Mouse (Mus musculus) limb, embryonic 14.5 days (tissue): ENCODE data around the gene Cct6b. TPM values are rescaled to one million over a fixed set of nuclear protein-coding genes. Genes with fewer than 3 reads are reported as not detected.
A peak's percentile ranks its signal among the peaks of the same experiment; 100 is the strongest.

Experiments
- ATAC-seq: fragments of 200-750 bp; cut with Nextera tagmentation; 2 replicates; pipeline ENCODE4 v1.8.0; 2017; ENCODE audit warnings: low read depth, moderate number of reproducible peaks, moderate TSS enrichment; ENCODE audit not compliant: low FRiP score
- DNase-seq: peaks from one replicate; pipeline ENCODE4 v3.0.0-alpha.2; 2015; ENCODE audit warnings: low spot score
- H3K27ac ChIP-seq: fragments of 300-500 bp; sonication (generic); replicated peaks from 2 replicates; pipeline ENCODE4 v1.5.1; 2014; ENCODE audit warnings: low read depth, mild to moderate bottlenecking, low read length, moderate library complexity, mixed read lengths
- H3K27me3 ChIP-seq: fragments of 300-500 bp; sonication (generic); 2 replicates; pipeline ENCODE4 v1.6.1; 2014; ENCODE audit warnings: low read length, mixed read lengths; ENCODE audit not compliant: control insufficient read depth, insufficient read depth
- H3K36me3 ChIP-seq: fragments of 300-500 bp; sonication (generic); 2 replicates; pipeline ENCODE4 v1.6.1; 2014; ENCODE audit warnings: mild to moderate bottlenecking, low read length, moderate library complexity, mixed read lengths; ENCODE audit not compliant: control insufficient read depth, insufficient read depth
- H3K4me1 ChIP-seq: fragments of 300-500 bp; sonication (generic); 2 replicates; pipeline ENCODE4 v1.6.1; 2014; ENCODE audit warnings: antibody characterized with exemption, low read length, mixed read lengths; ENCODE audit not compliant: control insufficient read depth, insufficient read depth
- H3K4me2 ChIP-seq: fragments of 300-500 bp; sonication (generic); replicated peaks from 2 replicates; pipeline ENCODE4 v1.6.1; 2014; ENCODE audit warnings: low read depth, mild to moderate bottlenecking, low read length, moderate library complexity; ENCODE audit not compliant: severe bottlenecking
- H3K4me3 ChIP-seq: fragments of 300-500 bp; sonication (generic); replicated peaks from 2 replicates; pipeline ENCODE4 v1.5.1; 2014; ENCODE audit warnings: low read length
- H3K9ac ChIP-seq: fragments of 300-500 bp; sonication (generic); 2 replicates; pipeline ENCODE4 v1.6.1; 2014; ENCODE audit warnings: mild to moderate bottlenecking, low read depth, low read length, moderate library complexity; ENCODE audit not compliant: severe bottlenecking
- H3K9me3 ChIP-seq: fragments of 300-500 bp; sonication (generic); 2 replicates; pipeline ENCODE4 v1.6.1; 2016; ENCODE audit warnings: low read length; ENCODE audit not compliant: control insufficient read depth
- POLR2A ChIP-seq: fragments of 200-500 bp; IDR thresholded peaks from 2 replicates; pipeline ENCODE4 v1.8.0; 2012; ENCODE audit warnings: inconsistent platforms, mild to moderate bottlenecking, moderate library complexity, borderline replicate concordance; ENCODE audit not compliant: insufficient read depth, insufficient read length; ENCODE audit errors: extremely low read depth
- WGBS: fragments of 180-500 bp; shearing (Covaris S2); extraction: QIAGEN DNeasy Blood & Tissue Kit; methylation state at CpG from one replicate; pipeline ENCODE4 v1.1.7; 2014; 5-methylcytosine and 5-hydroxymethylcytosine counted together
- polyA plus RNA-seq, 2 experiments: library from polyadenylated mRNA; depleted of rRNA in 1 of 2; stranded (reverse) in 1 of 2; unstranded in 1 of 2; fragments of >200 nt; fragmentation: Nextera tagmentation in 1 of 2; extraction: Ambion mirVana in 1 of 2; gene quantifications; 2 replicates each; pipeline versions ENCODE4 v1.2.1 to v1.2.3; 2012 to 2014

The Cct6b gene
- polyA plus RNA-seq, 2 experiments, result 0.33 to 0.37 TPM

- DNase-seq (no peak), ATAC-seq (no peak)
- no peaks in the 10 kb centered on the region for H3K9me3 ChIP-seq
- TF ChIP-seq POLR2A, result no peak
- H3K4me3 ChIP-seq, result no peak overlapping the region
- H3K9ac ChIP-seq, result no peak overlapping the region
- no peak overlapping the region for H3K27ac ChIP-seq
- H3K27me3 ChIP-seq, result no peaks in the 10 kb centered on the region
- no peak overlapping the region for H3K4me2 ChIP-seq
- no peaks in the 10 kb centered on the region for H3K36me3 ChIP-seq
- H3K4me1 ChIP-seq, result no peaks in the 10 kb centered on the region
Measured at GRCm38 (mm10) chr11:82734227-82734626, 29.9 kb downstream of the Cct6b start.

DNA sequence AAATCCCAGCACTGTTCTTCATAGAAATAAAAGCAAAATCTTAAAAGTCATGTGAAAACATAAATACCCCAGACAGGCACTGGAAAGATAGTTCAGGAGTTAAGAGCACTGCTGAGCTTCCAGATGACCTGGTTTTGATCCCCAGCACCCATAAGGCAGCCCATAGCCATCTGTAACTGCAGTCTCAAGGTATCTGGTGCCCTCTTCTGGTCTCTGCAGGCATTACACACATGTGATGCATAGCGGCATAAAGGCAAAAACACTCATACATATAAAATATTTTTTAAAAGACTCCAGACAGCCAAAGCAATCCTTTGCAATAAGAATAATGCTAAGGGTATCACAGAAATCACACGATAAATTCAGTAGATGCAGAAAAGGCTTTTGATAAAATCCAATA, 37.3 kb downstream of the Cct6b start:
- Histone ChIP-seq H3K27ac (no peak overlapping the region), H3K36me3 (no peaks in the 10 kb centered on the region), H3K4me1 (no peaks in the 10 kb centered on the region), H3K4me2 (no peak overlapping the region), H3K9ac (no peak overlapping the region), H3K9me3 (peaks cover 4% of the 10 kb centered on the region; the same call in 1 of the 2 replicates), H3K4me3 (no peak overlapping the region), H3K27me3 (no peaks in the 10 kb centered on the region)
- TF ChIP-seq POLR2A, result no peak
- WGBS, result 95% methylated on average over 2 of the region's 2 CpGs
- DNase-seq (no peak), ATAC-seq (no peak)

DNA sequence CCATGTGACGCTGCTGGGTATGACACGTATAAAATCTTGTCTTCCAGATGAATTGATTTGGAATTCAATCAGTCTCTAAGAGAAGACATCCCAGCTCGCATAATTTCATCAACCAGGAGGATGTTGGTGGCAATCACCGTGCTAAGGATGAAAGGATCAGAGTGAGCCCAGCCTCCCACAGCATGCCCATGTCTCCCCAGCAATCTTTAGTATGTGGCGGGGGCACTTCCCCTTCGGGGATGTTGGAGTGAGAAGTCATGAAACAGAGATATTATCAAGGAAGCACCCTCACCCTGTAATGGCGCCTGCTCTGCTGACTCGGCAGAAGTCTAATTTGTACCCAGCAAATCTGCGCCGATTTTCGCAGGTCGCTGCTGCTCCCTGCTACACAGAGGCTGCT, 44.8 kb downstream of the Cct6b start:
- H3K36me3 ChIP-seq, result no peaks in the 10 kb centered on the region
- H3K4me2 ChIP-seq, result no peak overlapping the region
- H3K4me1 ChIP-seq, result no peaks in the 10 kb centered on the region
- no peak overlapping the region for H3K9ac ChIP-seq
- no peak overlapping the region for H3K4me3 ChIP-seq
- H3K27me3 ChIP-seq, result no peaks in the 10 kb centered on the region
- 86% methylated on average over 12 of the region's 12 CpGs for WGBS
- H3K9me3 ChIP-seq, result no peaks in the 10 kb centered on the region
- ATAC-seq (no peak), DNase-seq (no peak)
- H3K27ac ChIP-seq, result no peak overlapping the region
- no peak for TF ChIP-seq POLR2A

- 0 out of 2 replicates have a peak overlapping the region, but pooled peaks have one; percentile 12 for H3K9ac ChIP-seq
- ATAC-seq, result no peak
- no peak overlapping the region for H3K4me3 ChIP-seq
- 0 out of 2 replicates have a peak, but pooled peaks cover 2% of the 10 kb centered on the region for H3K27me3 ChIP-seq
- H3K9me3 ChIP-seq, result no peaks in the 10 kb centered on the region
- peak; percentile 56 for DNase-seq
- no peaks in the 10 kb centered on the region for H3K36me3 ChIP-seq
- 0 out of 2 replicates have a peak, but pooled peaks cover 13% of the 10 kb centered on the region for H3K4me1 ChIP-seq
- H3K27ac ChIP-seq, result no peak overlapping the region
- 62% methylated on average over 3 of the region's 3 CpGs for WGBS
- no peak overlapping the region for H3K4me2 ChIP-seq
- no peak for TF ChIP-seq POLR2A
Measured at GRCm38 (mm10) chr11:82712681-82713080, 51.4 kb downstream of the Cct6b start.

GRCm38 (mm10) chr11:82708934-82709333, 55.2 kb downstream of the Cct6b start:
- Histone ChIP-seq H3K27ac (no peak overlapping the region), H3K36me3 (no peaks in the 10 kb centered on the region), H3K27me3 (0 out of 2 replicates have a peak, but pooled peaks cover 4% of the 10 kb centered on the region), H3K4me3 (no peak overlapping the region), H3K4me2 (no peak overlapping the region), H3K9me3 (no peaks in the 10 kb centered on the region), H3K9ac (no peak overlapping the region), H3K4me1 (0 out of 2 replicates have a peak, but pooled peaks cover 13% of the 10 kb centered on the region)
- TF ChIP-seq POLR2A, result no peak
- 67% methylated on average over 4 of the region's 4 CpGs for WGBS
- DNase-seq (no peak), ATAC-seq (no peak)

GRCm38 (mm10) chr11:82705082-82705481, 59.0 kb downstream of the Cct6b start:
- Histone ChIP-seq H3K4me1 (0 out of 2 replicates have a peak, but pooled peaks cover under 1% of the 10 kb centered on the region), H3K27ac (no peak overlapping the region), H3K27me3 (0 out of 2 replicates have a peak, but pooled peaks cover 4% of the 10 kb centered on the region), H3K9ac (no peak overlapping the region), H3K9me3 (no peaks in the 10 kb centered on the region), H3K4me3 (no peak overlapping the region), H3K4me2 (no peak overlapping the region), H3K36me3 (no peaks in the 10 kb centered on the region)
- WGBS, result 67% methylated on average over 6 of the region's 6 CpGs
- DNase-seq (no peak), ATAC-seq (no peak)
- TF ChIP-seq POLR2A, result no peak
